Mouse (Mus musculus): ENCODE measurements around the gene Lnx1. TPM values are rescaled to one million over a fixed set of nuclear protein-coding genes. Genes with fewer than 3 reads are reported as not detected.

Gene Lnx1
- total RNA-seq (2023), result not detected

GRCm38 (mm10) chr5:74702766-74703165 lies at the start of gene Lnx1:
Gene Lnx1, minus strand, starts transcription at chr5:74702912.

Other genes with a start within 250 kb of the Lnx1 start
- 10 to 100 TPM; 26.6 to 27.8 TPM for gene Scfd2, start 171.2 kb downstream of the Lnx1 start, total RNA-seq (2023)
- 10 to 100 TPM; 74.0 to 80.2 TPM for gene Fip1l1, start 167.5 kb downstream of the Lnx1 start, total RNA-seq (2023)